ENCODE assay signal across 23 mouse cellular contexts in genomic region chr6:24018320-24018719, GRCm38 (mm10). TPM values are rescaled to one million over a fixed set of nuclear protein-coding genes. Genes with fewer than 3 reads are reported as not detected.
A peak's percentile ranks its signal among the peaks of the same experiment; 100 is the strongest.
DNase-seq lines count a peak whose midpoint lies in the region; ATAC-seq and TF ChIP-seq lines count a peak whose summit lies in the region.
"Had no signal": no experiment of that assay in that cellular context is flagged by ENCODE, and none has a peak within 500 bp of the region (broad histone marks: within the 10 kb centered on the region; RNA-seq: fewer than 3 reads in every experiment).

No protein-coding gene starts in this region.

- H3K4me3 ChIP-seq in heart, adult 2 months = no peak overlapping the region
- no peak overlapping the region for H3K4me3 ChIP-seq in intestine, embryonic 15.5 days (replicated peaks)
- H3K4me3 ChIP-seq: embryonic facial prominence, embryonic 13.5 days; forebrain, embryonic 12.5 days; hindbrain, embryonic 10.5 days had no signal

- WGBS in heart, adult 2 months = 43% methylated on average over 5 of the region's 5 CpGs
- WGBS in intestine, embryonic 15.5 days = 62% methylated on average over 5 of the region's 5 CpGs

- no peak overlapping the region for H3K27ac ChIP-seq in heart, adult 2 months
- H3K27ac ChIP-seq in intestine, embryonic 15.5 days = no peak overlapping the region
- H3K27ac ChIP-seq: embryonic facial prominence, embryonic 13.5 days; forebrain, embryonic 12.5 days; hindbrain, embryonic 10.5 days; hindbrain, embryonic 14.5 days had no signal

- H3K9me3 ChIP-seq in intestine, embryonic 15.5 days = no peaks in the 10 kb centered on the region
- H3K9me3 ChIP-seq: embryonic facial prominence, embryonic 13.5 days; forebrain, embryonic 12.5 days had no signal

- TF ChIP-seq CTCF in heart, adult 2 months (IDR thresholded peaks at IDR 0.05) = no peak

- H3K4me1 ChIP-seq in heart, adult 2 months (ENCODE audit: control insufficient read depth, insufficient read depth, low read length) = no peaks in the 10 kb centered on the region
- H3K4me1 ChIP-seq in intestine, embryonic 15.5 days (replicated peaks) = no peaks in the 10 kb centered on the region
- H3K4me1 ChIP-seq: embryonic facial prominence, embryonic 13.5 days; forebrain, embryonic 12.5 days; hindbrain, embryonic 10.5 days had no signal

- intact Hi-C loops in heart, adult 2 months (cut with DNase I) = no loop called here
- intact Hi-C loops in heart, postnatal 25 days (cut with DNase I) = no loop called here

- peak in 1 of 2 experiments; percentile 2 for DNase-seq in heart, adult 2 months
- no peak for DNase-seq in heart, postnatal 25 days (ENCODE audit: low spot score)
- DNase-seq in ovary, adult 18-20 months (ENCODE audit: low spot score) = peak; percentile 35
- no peak for DNase-seq in ovary, postnatal 14 days (ENCODE audit: low spot score)
- DNase-seq in cerebellum, adult 18-20 months = no peak
- DNase-seq: adrenal gland, postnatal 14 days; cerebellum, adult 11-12 months; cerebellum, adult 9-11 months; cerebellum, postnatal 36 days; gastrocnemius, postnatal 14 days; kidney, adult 11 months; kidney, adult 9 months had no signal

- no peaks in the 10 kb centered on the region for H3K36me3 ChIP-seq in heart, adult 2 months (ENCODE audit: control insufficient read depth, insufficient read depth, low read length)
- H3K36me3 ChIP-seq in intestine, embryonic 15.5 days = no peaks in the 10 kb centered on the region
- H3K36me3 ChIP-seq: embryonic facial prominence, embryonic 13.5 days; forebrain, embryonic 12.5 days; hindbrain, embryonic 10.5 days had no signal

- peak; percentile 41 for ATAC-seq in intestine, embryonic 15.5 days
- ATAC-seq in megakaryocyte progenitor cell, adult 5-6 weeks (replicated peaks; ENCODE audit: poor library complexity) = no peak
- ATAC-seq: forebrain, embryonic 16.5 days had no signal

- TF ChIP-seq EP300 in heart, adult 2 months (IDR thresholded peaks at IDR 0.05; ENCODE audit: insufficient read depth, low read depth, low read length) = peak; percentile 65; the same call in 1 of the 2 replicates

- H3K27me3 ChIP-seq in heart, adult 2 months (ENCODE audit: control insufficient read depth, insufficient read depth, low read length) = no peaks in the 10 kb centered on the region
- H3K27me3 ChIP-seq in intestine, embryonic 15.5 days (replicated peaks) = no peaks in the 10 kb centered on the region
- H3K27me3 ChIP-seq: embryonic facial prominence, embryonic 13.5 days; forebrain, embryonic 12.5 days had no signal

- H3K79me2 ChIP-seq in heart, adult 2 months (replicated peaks; ENCODE audit: control insufficient read depth, insufficient read depth, low read length) = no peaks in the 10 kb centered on the region

- no peak overlapping the region for H3K4me2 ChIP-seq in intestine, embryonic 15.5 days (replicated peaks)
- H3K4me2 ChIP-seq: embryonic facial prominence, embryonic 13.5 days; forebrain, embryonic 12.5 days; hindbrain, embryonic 14.5 days had no signal

- no peak overlapping the region for H3K9ac ChIP-seq in heart, adult 2 months (ENCODE audit: low read depth, low read length)
- H3K9ac ChIP-seq in intestine, embryonic 15.5 days = no peak overlapping the region
- H3K9ac ChIP-seq: embryonic facial prominence, embryonic 13.5 days; forebrain, embryonic 12.5 days; hindbrain, embryonic 14.5 days had no signal

- TF ChIP-seq POLR2A in heart, adult 2 months (IDR thresholded peaks at IDR 0.05; ENCODE audit: insufficient read depth, low read depth, low read length) = no peak

RNA-seq across cellular contexts. Expression of gene Tas2r118, which starts 48.5 kb away (rescaled TPM):
- total RNA-seq in heart, adult 2 months (2021) = not detected
- polyA plus RNA-seq in heart, adult 2 months (2012; rRNA removed) = not detected in 2 replicates
- total RNA-seq in heart, postnatal 25 days (2021) = not detected
- polyA plus RNA-seq in intestine, embryonic 15.5 days (2015; fragmentation: Nextera tagmentation; extraction: Ambion mirVana) = not detected in 2 replicates
- total RNA-seq in megakaryocyte progenitor cell, adult 5-6 weeks (2015) = not detected in 2 replicates
- total RNA-seq in megakaryocyte progenitor cell, adult 5-6 weeks (2017) = not detected in 2 replicates
- total RNA-seq: adrenal gland, postnatal 14 days; ES-E14; gastrocnemius, adult 18-20 months; gastrocnemius, postnatal 14 days had no signal
- polyA plus RNA-seq: embryonic facial prominence, embryonic 13.5 days; forebrain, embryonic 12.5 days; forebrain, embryonic 16.5 days; gonadal fat pad, adult 2 months; heart, embryonic 14.5 days; hindbrain, embryonic 10.5 days; hindbrain, embryonic 14.5 days had no signal
